Mouse (Mus musculus) WW6 (cell line): ENCODE data around the gene Gamt.

Experiments used
- DNase-seq: peaks from one replicate; pipeline ENCODE4 v3.0.0-alpha.2; 2013; ENCODE audit warnings: low read depth, low spot score

The Gamt gene

GRCm38 (mm10) chr10:80260642-80261584, at the start of gene Gamt, which contains the start of gene Dazap1:
Gene Gamt, minus strand, starts transcription at chr10:80261012.
Gene Dazap1, plus strand, starts transcription at chr10:80261486.
- peak; percentile 87 for DNase-seq

GRCm38 (mm10) chr10:80304862-80305261, 44.0 kb upstream of the Gamt start:
- peak; percentile 72 for DNase-seq

- no peak for DNase-seq
These were observed 43.6 kb upstream of the Gamt start for GRCm38 (mm10) chr10:80304458-80304857.

GRCm38 (mm10) chr10:80302471-80302881, 41.7 kb upstream of the Gamt start:
- DNase-seq = no peak

- no peak for DNase-seq
These were observed 41.2 kb upstream of the Gamt start for GRCm38 (mm10) chr10:80302082-80302355.

- DNase-seq = no peak
These were observed 40.7 kb upstream of the Gamt start for GRCm38 (mm10) chr10:80301256-80302081.

- DNase-seq = no peak
These were observed 39.9 kb upstream of the Gamt start for GRCm38 (mm10) chr10:80300672-80301181.

GRCm38 (mm10) chr10:80299824-80300223, 39.0 kb upstream of the Gamt start:
- no peak for DNase-seq

- DNase-seq = no peak
These were observed 38.5 kb upstream of the Gamt start for GRCm38 (mm10) chr10:80299301-80299700.

- DNase-seq = no peak
These were observed 37.9 kb upstream of the Gamt start for GRCm38 (mm10) chr10:80298571-80299281.

GRCm38 (mm10) chr10:80297526-80298133, 36.8 kb upstream of the Gamt start:
- no peak for DNase-seq

- DNase-seq = no peak
These were observed 36.0 kb upstream of the Gamt start for GRCm38 (mm10) chr10:80296824-80297223.

GRCm38 (mm10) chr10:80295618-80296425, 35.0 kb upstream of the Gamt start, which contains the start of gene Apc2:
Gene Apc2, plus strand, starts transcription at chr10:80295977.
- no peak for DNase-seq

GRCm38 (mm10) chr10:80294788-80295303, 34.0 kb upstream of the Gamt start:
- DNase-seq = no peak

- no peak for DNase-seq
These were observed 33.5 kb upstream of the Gamt start for GRCm38 (mm10) chr10:80294311-80294710.

GRCm38 (mm10) chr10:80293325-80293724, 32.5 kb upstream of the Gamt start:
- DNase-seq = no peak

GRCm38 (mm10) chr10:80292251-80293146, 31.7 kb upstream of the Gamt start, which contains the start of gene Rps15:
Gene Rps15, plus strand, starts transcription at chr10:80292453.
- DNase-seq = peak; percentile 92

- no peak for DNase-seq
These were observed 27.8 kb upstream of the Gamt start for GRCm38 (mm10) chr10:80288657-80289056.

GRCm38 (mm10) chr10:80288097-80288496, 27.3 kb upstream of the Gamt start:
- no peak for DNase-seq
